Mouse (Mus musculus) spleen, adult 2 months (tissue): Measurements from ENCODE around the gene Mta1. TPM values are rescaled to one million over a fixed set of nuclear protein-coding genes. Genes with fewer than 3 reads are reported as not detected.

Experiments
- DNase-seq, 2 experiments: peaks; one replicate each; pipeline versions ENCODE4 v3.0.0 to v3.0.0-alpha.2; 2012 to 2021; ENCODE audit warnings: low spot score in 2 of 2, low read depth in 1 of 2
- H3K27ac ChIP-seq: fragments of 200-500 bp; 2 replicates; pipeline ENCODE4 v1.5.1; 2012; ENCODE audit warnings: low read length, inconsistent platforms; ENCODE audit not compliant: insufficient read depth
- H3K27me3 ChIP-seq: fragments of 200-500 bp; 2 replicates; pipeline ENCODE4 v1.6.1; 2012; ENCODE audit warnings: mild to moderate bottlenecking, moderate library complexity, low read length, inconsistent platforms; ENCODE audit not compliant: control insufficient read depth, insufficient read depth
- H3K36me3 ChIP-seq: fragments of 200-500 bp; 2 replicates; pipeline ENCODE4 v1.6.1; 2012; ENCODE audit warnings: mild to moderate bottlenecking, low read length, inconsistent platforms; ENCODE audit not compliant: control insufficient read depth, insufficient read depth
- H3K4me1 ChIP-seq: fragments of 200-500 bp; 2 replicates; pipeline ENCODE4 v1.6.1; 2011; ENCODE audit warnings: inconsistent platforms; ENCODE audit not compliant: control insufficient read depth, insufficient read depth, insufficient read length
- H3K4me3 ChIP-seq: fragments of 200-500 bp; 2 replicates; pipeline ENCODE4 v1.5.1; 2011; ENCODE audit warnings: mild to moderate bottlenecking, inconsistent platforms; ENCODE audit not compliant: insufficient read depth, insufficient read length; ENCODE audit errors: extremely low read depth
- CTCF ChIP-seq: fragments of 200-500 bp; IDR thresholded peaks from 2 replicates; pipeline ENCODE4 v1.5.1; 2011; ENCODE audit warnings: mild to moderate bottlenecking, inconsistent platforms; ENCODE audit not compliant: insufficient read depth, insufficient read length, insufficient replicate concordance; ENCODE audit errors: extremely low read depth
- POLR2A ChIP-seq: fragments of 200-500 bp; IDR thresholded peaks from 2 replicates; pipeline ENCODE4 v1.6.1; 2011; ENCODE audit warnings: low read depth, low read length, inconsistent platforms
- WGBS: fragments of 180-500 bp; shearing (Covaris S2); methylation state at CpG from one replicate; pipeline ENCODE4 v1.1.7; 2018; 5-methylcytosine and 5-hydroxymethylcytosine counted together
- polyA plus RNA-seq: library from polyadenylated mRNA; depleted of rRNA; stranded (reverse); fragments of >200 nt; gene quantifications from 2 replicates; pipeline ENCODE4 v1.2.3, GENCODE M21; 2012

Mta1 gene
- polyA plus RNA-seq, 1 experiment, result 55.6 TPM

DNA sequence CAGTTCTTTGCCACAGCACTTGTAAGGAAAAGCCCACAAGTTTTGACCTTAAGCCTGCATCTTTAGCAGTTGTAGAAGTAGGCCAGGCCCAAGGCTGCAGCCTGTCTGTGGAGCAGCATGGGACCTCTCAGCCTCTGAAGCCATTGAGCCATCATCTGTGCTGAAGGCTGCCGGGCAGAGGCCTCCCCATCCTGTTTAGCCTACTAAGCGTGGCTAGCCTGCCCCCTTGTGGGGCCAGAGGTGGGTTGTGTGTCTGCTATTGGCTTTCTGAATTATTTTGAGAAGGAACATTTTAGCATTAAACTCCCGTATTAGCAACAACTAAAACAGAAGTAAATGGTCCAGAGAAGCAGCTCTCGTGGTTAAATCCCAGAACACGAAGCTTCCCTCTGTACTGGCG, 4.4 kb downstream of the Mta1 start:
- H3K27ac ChIP-seq, result no peak overlapping the region
- TF ChIP-seq POLR2A (no peak), CTCF (peak; percentile 89; the same call in 1 of the 2 replicates)

GRCm38 (mm10) chr12:113103846-113104451, 5.9 kb downstream of the Mta1 start:
- 74% methylated on average over 8 of the region's 8 CpGs for WGBS
- DNase-seq, result peak in 1 of 2 experiments; percentile 14
- H3K27ac ChIP-seq, result no peak overlapping the region

More for the DNA sequence above, 4.4 kb downstream of the Mta1 start:
- H3K36me3 ChIP-seq, result no peaks in the 10 kb centered on the region
- H3K27me3 ChIP-seq, result no peaks in the 10 kb centered on the region; the same call in 1 of the 2 replicates
- DNase-seq, result peak; percentile 44 to 74
- H3K4me1 ChIP-seq, result peaks cover 15% of the 10 kb centered on the region; the same call in 1 of the 2 replicates
- H3K4me3 ChIP-seq, result no peak overlapping the region
- WGBS, result 44% methylated on average over 6 of the region's 6 CpGs

GRCm38 (mm10) chr12:113106386-113106785, 8.3 kb downstream of the Mta1 start:
- TF ChIP-seq CTCF, result no peak
- no peak for TF ChIP-seq POLR2A
- no peak overlapping the region for H3K27ac ChIP-seq
- no peaks in the 10 kb centered on the region; the same call in 1 of the 2 replicates for H3K4me1 ChIP-seq
- no peak for DNase-seq
- H3K27me3 ChIP-seq, result no peaks in the 10 kb centered on the region
- H3K4me3 ChIP-seq, result no peak overlapping the region
- 96% methylated on average over 6 of the region's 6 CpGs for WGBS
- no peaks in the 10 kb centered on the region for H3K36me3 ChIP-seq

More at GRCm38 (mm10) chr12:113103846-113104451, 5.9 kb downstream of the Mta1 start:
- Histone ChIP-seq H3K4me1 (peaks cover 8% of the 10 kb centered on the region; the same call in 1 of the 2 replicates), H3K36me3 (no peaks in the 10 kb centered on the region), H3K27me3 (no peaks in the 10 kb centered on the region), H3K4me3 (no peak overlapping the region)
- TF ChIP-seq POLR2A (no peak), CTCF (peak; percentile 25; the same call in 1 of the 2 replicates)

- no peak for DNase-seq
- TF ChIP-seq POLR2A, result no peak
- TF ChIP-seq CTCF, result no peak
- no peaks in the 10 kb centered on the region for H3K36me3 ChIP-seq
- no peaks in the 10 kb centered on the region; the same call in 1 of the 2 replicates for H3K4me1 ChIP-seq
- 48% methylated on average over 4 of the region's 4 CpGs for WGBS
- no peak overlapping the region for H3K27ac ChIP-seq
- no peaks in the 10 kb centered on the region for H3K27me3 ChIP-seq
- H3K4me3 ChIP-seq, result no peak overlapping the region
Observed at GRCm38 (mm10) chr12:113107431-113108124, 9.5 kb downstream of the Mta1 start.

DNA sequence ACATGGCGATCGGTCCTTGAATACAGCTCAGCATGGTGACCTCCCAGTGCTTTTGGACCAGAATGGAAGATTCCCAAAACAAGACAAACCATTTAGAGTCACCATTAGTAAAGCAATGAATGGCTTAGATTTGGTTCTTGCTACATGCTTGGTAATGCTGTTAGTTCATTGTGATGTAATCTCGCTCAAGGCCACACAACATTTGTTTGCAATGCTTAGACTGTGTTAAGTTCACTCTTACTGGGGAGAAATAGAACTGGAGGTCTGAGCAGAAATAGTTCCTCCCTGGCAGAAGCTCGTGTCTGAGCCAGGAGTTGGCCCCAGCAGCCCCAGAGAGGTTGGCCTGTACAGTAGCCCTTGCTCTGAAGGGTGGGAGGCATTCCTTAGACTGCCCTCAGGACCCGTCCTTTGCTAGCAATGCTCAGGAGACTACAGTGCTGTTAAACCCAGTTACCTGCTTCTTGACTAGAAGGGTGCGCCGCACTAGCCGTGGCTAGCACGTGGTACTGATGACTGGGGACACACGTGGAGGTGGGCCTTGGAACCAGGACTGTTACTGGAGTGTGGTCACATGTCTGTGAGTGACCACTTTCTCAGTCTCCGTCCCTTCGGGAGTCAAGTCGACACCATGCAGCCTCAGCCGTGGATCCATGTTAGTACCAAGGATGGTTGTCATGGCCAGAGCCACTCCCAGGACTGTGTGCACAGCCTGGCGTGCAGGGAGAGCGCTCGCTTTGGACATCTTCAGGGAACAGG, 10.6 kb downstream of the Mta1 start:
- WGBS, result 93% methylated on average over 17 of the region's 17 CpGs
- Histone ChIP-seq H3K27me3 (no peaks in the 10 kb centered on the region), H3K4me3 (no peak overlapping the region), H3K4me1 (no peaks in the 10 kb centered on the region; the same call in 1 of the 2 replicates), H3K36me3 (peaks cover 3% of the 10 kb centered on the region; the same call in 1 of the 2 replicates), H3K27ac (no peak overlapping the region)
- TF ChIP-seq POLR2A (no peak), CTCF (no peak)
- no peak for DNase-seq

DNA sequence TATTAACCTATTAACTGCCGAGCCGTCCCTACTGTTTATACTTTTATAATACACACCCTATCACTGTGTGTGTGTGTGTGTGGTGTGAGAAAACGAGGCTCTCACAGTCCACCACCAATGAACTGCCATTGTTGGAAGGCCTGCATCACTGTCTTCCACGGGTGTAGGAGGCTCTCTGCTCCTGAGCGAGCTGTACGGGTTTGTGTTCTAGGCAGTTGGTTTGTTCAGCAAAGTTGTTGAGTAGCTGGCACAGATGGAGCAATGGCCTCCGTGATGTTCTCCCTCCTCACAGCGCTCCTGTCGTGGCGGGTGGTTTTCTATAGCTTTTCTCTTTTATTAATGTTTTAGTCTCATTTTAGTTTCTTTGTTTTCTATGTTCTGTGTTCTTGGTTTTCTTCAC, 11.7 kb downstream of the Mta1 start:
- no peak for TF ChIP-seq POLR2A
- TF ChIP-seq CTCF, result no peak
- 89% methylated on average over 10 of the region's 10 CpGs for WGBS
- H3K36me3 ChIP-seq, result peaks cover 6% of the 10 kb centered on the region; the same call in 1 of the 2 replicates

More for the DNA sequence above, 11.7 kb downstream of the Mta1 start:
- H3K4me1 ChIP-seq, result no peaks in the 10 kb centered on the region; the same call in 1 of the 2 replicates
- no peak for DNase-seq
- H3K4me3 ChIP-seq, result no peak overlapping the region
- no peak overlapping the region for H3K27ac ChIP-seq
- H3K27me3 ChIP-seq, result no peaks in the 10 kb centered on the region
